Mouse (Mus musculus): ENCODE results near the gene Znrf4.

- no peak for TF ChIP-seq CTCF (IDR thresholded peaks at IDR 0.05; ENCODE audit: low read depth, low read length)
- TF ChIP-seq POLR2A (IDR thresholded peaks at IDR 0.05; ENCODE audit: extremely low read depth, insufficient read depth, low read length) = no peak
Measured at GRCm38 (mm10) chr17:56494480-56494879, 17.8 kb downstream of the Znrf4 start.
